Mouse (Mus musculus): ENCODE measurements around the gene Bicra.

- TF ChIP-seq POLR2A (IDR thresholded peaks at IDR 0.05; ENCODE audit: extremely low read depth, insufficient read depth, low read length) = no peak
- no peak for TF ChIP-seq CTCF (IDR thresholded peaks at IDR 0.05; ENCODE audit: extremely low read depth, insufficient read depth, low read length)
Observed at GRCm38 (mm10) chr7:16061219-16062098, 13.7 kb upstream of the Bicra start, which contains the start of gene Zfp541.
